Mouse (Mus musculus): ENCODE data around the gene 4833423E24Rik. TPM values are rescaled to one million over a fixed set of nuclear protein-coding genes. Genes with fewer than 3 reads are reported as not detected.

Gene 4833423E24Rik
- total and polyA plus RNA-seq, 3 experiments, result not detected

GRCm38 (mm10) chr2:85436351-85436750 lies 82.5 kb downstream of the 4833423E24Rik start, which contains the start of gene Olfr994:
Gene Olfr994, minus strand, starts transcription at chr2:85436451.
- Histone ChIP-seq H3K9me3 (replicated peaks; ENCODE audit: low read length) (no peaks in the 10 kb centered on the region), H3K9ac (ENCODE audit: insufficient read depth, low read depth) (no peak within 1 kb of the TSS), H3K4me3 (replicated peaks in 1 of 3; ENCODE audit: low read depth in 2 of 3, low read length in 2 of 3, poor library complexity in 1 of 3) (no peak within 1 kb of the TSS), H3K36me3 (replicated peaks in 1 of 2; ENCODE audit: control insufficient read depth in 1 of 2, insufficient read depth in 1 of 2, low read length in 1 of 2) (no peaks in the 10 kb centered on the region), H3K4me2 (ENCODE audit: insufficient read depth, low read depth, poor library complexity, severe bottlenecking) (no peak within 1 kb of the TSS), H3K4me1 (ENCODE audit: control insufficient read depth in 1 of 2, insufficient read depth in 2 of 2) (no peaks in the 10 kb centered on the region), H3K27me3 (replicated peaks) (no peaks in the 10 kb centered on the region), H3K79me2 (replicated peaks; ENCODE audit: control insufficient read depth, extremely low read depth, insufficient read depth, poor library complexity, severe bottlenecking) (no peaks in the 10 kb centered on the region), H3K27ac (ENCODE audit: insufficient read depth, low read depth) (no peak within 1 kb of the TSS)
- in situ Hi-C loops (cut with MboI; ENCODE audit: low pct_ligation_motif_present, low pct_unique_long_range_greater_than_20kb, low sequenced_read_pairs) (no loop called here), dilution Hi-C loops (cut with MboI; ENCODE audit: extremely low pct_ligation_motif_present, extremely low pct_unique_long_range_greater_than_20kb, low sequenced_read_pairs) (no loop called here)
- no peak for DNase-seq (ENCODE audit: extremely low read depth)
- TF ChIP-seq ELF1 (IDR thresholded peaks at IDR 0.05; ENCODE audit: low read depth, low read length), result no peak
- TF ChIP-seq ZC3H11A (IDR thresholded peaks at IDR 0.05; ENCODE audit: low read depth, low read length), result no peak
- no peak for TF ChIP-seq ZNF384 (IDR thresholded peaks at IDR 0.05; ENCODE audit: low read depth, low read length)
- no peak for TF ChIP-seq USF2 (conservative IDR thresholded peaks at IDR 0.05; ENCODE audit: low read depth, low read length)
- TF ChIP-seq RAD21 (IDR thresholded peaks at IDR 0.05; ENCODE audit: low read depth, low read length), result no peak
- no peak for TF ChIP-seq RCOR1 (conservative IDR thresholded peaks at IDR 0.05; ENCODE audit: low read depth, low read length)
- TF ChIP-seq USF1 (IDR thresholded peaks at IDR 0.05; ENCODE audit: low read depth, low read length), result no peak
- no peak for TF ChIP-seq MYC (IDR thresholded peaks at IDR 0.05; ENCODE audit: low read depth, low read length)
- TF ChIP-seq MAFK (IDR thresholded peaks at IDR 0.05; ENCODE audit: insufficient replicate concordance, low read length), result no peak
- no peak for TF ChIP-seq MAZ (IDR thresholded peaks at IDR 0.05; ENCODE audit: low read depth, low read length)
- TF ChIP-seq MEF2A (IDR thresholded peaks at IDR 0.05; ENCODE audit: borderline replicate concordance, low read depth, low read length), result no peak
- no peak for TF ChIP-seq BHLHE40 (IDR thresholded peaks at IDR 0.05; ENCODE audit: low read depth, low read length)
- no peak for TF ChIP-seq MAX (IDR thresholded peaks at IDR 0.05; ENCODE audit: low read length)
- no peak for TF ChIP-seq EP300 (IDR thresholded peaks at IDR 0.05; ENCODE audit: low read length)
- no peak for TF ChIP-seq ETS1 (conservative IDR thresholded peaks at IDR 0.05; ENCODE audit: low read depth, low read length)
- no peak for TF ChIP-seq SMC3 (IDR thresholded peaks at IDR 0.05; ENCODE audit: low read depth, low read length)
- TF ChIP-seq IRF4 (IDR thresholded peaks at IDR 0.05; ENCODE audit: low read depth, low read length), result no peak
- no peak for TF ChIP-seq CHD1 (IDR thresholded peaks at IDR 0.05; ENCODE audit: low read depth, low read length)

Other genes starting within 250 kb of the 4833423E24Rik start
- gene Olfr987, start 179.7 kb downstream of the 4833423E24Rik start, total RNA-seq (2012; rRNA removed), result not detected in 2 replicates
- gene Olfr987, start 179.7 kb downstream of the 4833423E24Rik start, total RNA-seq (2014; rRNA removed), result not detected in 2 replicates
- gene Olfr987, start 179.7 kb downstream of the 4833423E24Rik start, polyA plus RNA-seq (2012; ENCODE audit: insufficient read length, low read depth), result not detected in 2 replicates
- gene Olfr988, start 155.8 kb downstream of the 4833423E24Rik start, total RNA-seq (2012; rRNA removed), result not detected in 2 replicates
- gene Olfr988, start 155.8 kb downstream of the 4833423E24Rik start, total RNA-seq (2014; rRNA removed), result not detected in 2 replicates
- gene Olfr988, start 155.8 kb downstream of the 4833423E24Rik start, polyA plus RNA-seq (2012; ENCODE audit: insufficient read length, low read depth), result not detected in 2 replicates
- not detected in 2 replicates for gene Olfr992, start 109.6 kb downstream of the 4833423E24Rik start, total RNA-seq (2012; rRNA removed)
- not detected in 2 replicates for gene Olfr992, start 109.6 kb downstream of the 4833423E24Rik start, total RNA-seq (2014; rRNA removed)
- not detected in 2 replicates for gene Olfr992, start 109.6 kb downstream of the 4833423E24Rik start, polyA plus RNA-seq (2012; ENCODE audit: insufficient read length, low read depth)
- gene Olfr993, start 104.1 kb downstream of the 4833423E24Rik start, total RNA-seq (2012; rRNA removed), result not detected in 2 replicates
- gene Olfr993, start 104.1 kb downstream of the 4833423E24Rik start, total RNA-seq (2014; rRNA removed), result not detected in 2 replicates
- gene Olfr993, start 104.1 kb downstream of the 4833423E24Rik start, polyA plus RNA-seq (2012; ENCODE audit: insufficient read length, low read depth), result not detected in 2 replicates
- gene Olfr994, start 82.6 kb downstream of the 4833423E24Rik start, total RNA-seq (2012; rRNA removed), result not detected in 2 replicates
- not detected in 2 replicates for gene Olfr994, start 82.6 kb downstream of the 4833423E24Rik start, total RNA-seq (2014; rRNA removed)
- gene Olfr994, start 82.6 kb downstream of the 4833423E24Rik start, polyA plus RNA-seq (2012; ENCODE audit: insufficient read length, low read depth), result not detected in 2 replicates
- gene Olfr995, start 75.4 kb downstream of the 4833423E24Rik start, total RNA-seq (2012; rRNA removed), result not detected in 2 replicates
- gene Olfr995, start 75.4 kb downstream of the 4833423E24Rik start, total RNA-seq (2014; rRNA removed), result not detected in 2 replicates
- gene Olfr995, start 75.4 kb downstream of the 4833423E24Rik start, polyA plus RNA-seq (2012; ENCODE audit: insufficient read length, low read depth), result not detected in 2 replicates
- not detected in 2 replicates for gene Olfr996, start 60.2 kb upstream of the 4833423E24Rik start, total RNA-seq (2012; rRNA removed)
- gene Olfr996, start 60.2 kb upstream of the 4833423E24Rik start, total RNA-seq (2014; rRNA removed), result not detected in 2 replicates
- not detected in 2 replicates for gene Olfr996, start 60.2 kb upstream of the 4833423E24Rik start, polyA plus RNA-seq (2012; ENCODE audit: insufficient read length, low read depth)
- not detected in 2 replicates for gene Olfr998, start 69.9 kb upstream of the 4833423E24Rik start, total RNA-seq (2012; rRNA removed)
- gene Olfr998, start 69.9 kb upstream of the 4833423E24Rik start, total RNA-seq (2014; rRNA removed), result not detected in 2 replicates
- gene Olfr998, start 69.9 kb upstream of the 4833423E24Rik start, polyA plus RNA-seq (2012; ENCODE audit: insufficient read length, low read depth), result not detected in 2 replicates
- gene Olfr1000, start 92.9 kb upstream of the 4833423E24Rik start, total RNA-seq (2012; rRNA removed), result not detected in 2 replicates
- gene Olfr1000, start 92.9 kb upstream of the 4833423E24Rik start, total RNA-seq (2014; rRNA removed), result not detected in 2 replicates
- not detected in 2 replicates for gene Olfr1000, start 92.9 kb upstream of the 4833423E24Rik start, polyA plus RNA-seq (2012; ENCODE audit: insufficient read length, low read depth)
- not detected in 2 replicates for gene Olfr1002, start 131.7 kb upstream of the 4833423E24Rik start, total RNA-seq (2012; rRNA removed)
- not detected in 2 replicates for gene Olfr1002, start 131.7 kb upstream of the 4833423E24Rik start, total RNA-seq (2014; rRNA removed)
- gene Olfr1002, start 131.7 kb upstream of the 4833423E24Rik start, polyA plus RNA-seq (2012; ENCODE audit: insufficient read length, low read depth), result not detected in 2 replicates
- gene Olfr154, start 145.4 kb upstream of the 4833423E24Rik start, total RNA-seq (2012; rRNA removed), result not detected in 2 replicates
- gene Olfr154, start 145.4 kb upstream of the 4833423E24Rik start, total RNA-seq (2014; rRNA removed), result not detected in 2 replicates
- not detected in 2 replicates for gene Olfr154, start 145.4 kb upstream of the 4833423E24Rik start, polyA plus RNA-seq (2012; ENCODE audit: insufficient read length, low read depth)
- gene Olfr1006, start 159.7 kb upstream of the 4833423E24Rik start, total RNA-seq (2012; rRNA removed), result not detected in 2 replicates
- not detected in 2 replicates for gene Olfr1006, start 159.7 kb upstream of the 4833423E24Rik start, total RNA-seq (2014; rRNA removed)
- not detected in 2 replicates for gene Olfr1006, start 159.7 kb upstream of the 4833423E24Rik start, polyA plus RNA-seq (2012; ENCODE audit: insufficient read length, low read depth)
- not detected in 2 replicates for gene Olfr1008, start 170.4 kb upstream of the 4833423E24Rik start, total RNA-seq (2012; rRNA removed)
- gene Olfr1008, start 170.4 kb upstream of the 4833423E24Rik start, total RNA-seq (2014; rRNA removed), result not detected in 2 replicates
- gene Olfr1008, start 170.4 kb upstream of the 4833423E24Rik start, polyA plus RNA-seq (2012; ENCODE audit: insufficient read length, low read depth), result not detected in 2 replicates
- gene Olfr1009, start 196.4 kb upstream of the 4833423E24Rik start, total RNA-seq (2012; rRNA removed), result not detected in 2 replicates
- gene Olfr1009, start 196.4 kb upstream of the 4833423E24Rik start, total RNA-seq (2014; rRNA removed), result not detected in 2 replicates
- not detected in 2 replicates for gene Olfr1009, start 196.4 kb upstream of the 4833423E24Rik start, polyA plus RNA-seq (2012; ENCODE audit: insufficient read length, low read depth)
- gene Olfr1012, start 243.7 kb upstream of the 4833423E24Rik start, total RNA-seq (2012; rRNA removed), result not detected in 2 replicates
- not detected in 2 replicates for gene Olfr1012, start 243.7 kb upstream of the 4833423E24Rik start, total RNA-seq (2014; rRNA removed)
- not detected in 2 replicates for gene Olfr1012, start 243.7 kb upstream of the 4833423E24Rik start, polyA plus RNA-seq (2012; ENCODE audit: insufficient read length, low read depth)
- gene Olfr1013, start 248.1 kb upstream of the 4833423E24Rik start, total RNA-seq (2012; rRNA removed), result not detected in 2 replicates
- gene Olfr1013, start 248.1 kb upstream of the 4833423E24Rik start, total RNA-seq (2014; rRNA removed), result not detected in 2 replicates
- gene Olfr1013, start 248.1 kb upstream of the 4833423E24Rik start, polyA plus RNA-seq (2012; ENCODE audit: insufficient read length, low read depth), result not detected in 2 replicates

All from CH12.LX (cell line).